8 mouse cellular contexts compared by ENCODE assay signal in genomic region chr2:72149059-72149458, GRCm38 (mm10).
DNase-seq lines count a peak whose midpoint lies in the region; ATAC-seq and TF ChIP-seq lines count a peak whose summit lies in the region.

No protein-coding gene starts in this region.

- H3K4me2 ChIP-seq in midbrain, embryonic 11.5 days: no peak overlapping the region
- H3K4me2 ChIP-seq in midbrain, embryonic 15.5 days: no peak overlapping the region
- no peak overlapping the region for H3K4me2 ChIP-seq in limb, embryonic 14.5 days (replicated peaks; ENCODE audit: low read depth, low read length, severe bottlenecking)

- no peak for TF ChIP-seq POLR2A in limb, embryonic 14.5 days (IDR thresholded peaks at IDR 0.05; ENCODE audit: borderline replicate concordance, extremely low read depth, insufficient read depth, insufficient read length)

- WGBS in midbrain, embryonic 11.5 days: 28% methylated on average over 4 of the region's 4 CpGs
- WGBS in midbrain, embryonic 15.5 days: 25% methylated on average over 4 of the region's 4 CpGs
- WGBS in limb, embryonic 14.5 days: 29% methylated on average over 4 of the region's 4 CpGs

- no peak overlapping the region for H3K4me3 ChIP-seq in midbrain, embryonic 11.5 days (ENCODE audit: low read depth, low read length)
- no peak overlapping the region for H3K4me3 ChIP-seq in midbrain, embryonic 15.5 days
- H3K4me3 ChIP-seq in limb, embryonic 14.5 days (replicated peaks; ENCODE audit: low read length): no peak overlapping the region

- peak; percentile 81 for DNase-seq in CD4-positive, CD25-positive, alpha-beta regulatory T cell, adult 2 months (ENCODE audit: low read depth, low spot score)
- DNase-seq in midbrain, embryonic 11.5 days (ENCODE audit: low spot score, missing footprints): peak; percentile 96
- DNase-seq in cerebellum, adult 9-10 months: peak; percentile 70
- DNase-seq in heart, postnatal 4 days: peak; percentile 83
- DNase-seq in limb, embryonic 14.5 days (ENCODE audit: low spot score): peak; percentile 85
- peak; percentile 21 for DNase-seq in skeletal muscle tissue, adult 2 months (ENCODE audit: low read depth, low spot score)

- no peak overlapping the region for H3K27ac ChIP-seq in midbrain, embryonic 11.5 days (ENCODE audit: low read depth, low read length)
- H3K27ac ChIP-seq in midbrain, embryonic 15.5 days: no peak overlapping the region
- H3K27ac ChIP-seq in limb, embryonic 14.5 days (replicated peaks; ENCODE audit: low read depth, low read length): no peak overlapping the region

- ATAC-seq in CD4-positive, CD25-positive, alpha-beta regulatory T cell, adult 4 months: no peak
- no peak for ATAC-seq in midbrain, embryonic 11.5 days (ENCODE audit: low FRiP score)
- no peak for ATAC-seq in midbrain, embryonic 15.5 days (replicated peaks)
- no peak for ATAC-seq in limb, embryonic 14.5 days (ENCODE audit: low FRiP score, low read depth)

- H3K9me3 ChIP-seq in midbrain, embryonic 11.5 days (ENCODE audit: control insufficient read depth, low read length): no peaks in the 10 kb centered on the region
- no peaks in the 10 kb centered on the region for H3K9me3 ChIP-seq in midbrain, embryonic 15.5 days
- H3K9me3 ChIP-seq in limb, embryonic 14.5 days (ENCODE audit: control insufficient read depth, low read length): no peaks in the 10 kb centered on the region

- no peaks in the 10 kb centered on the region for H3K27me3 ChIP-seq in midbrain, embryonic 11.5 days (ENCODE audit: control insufficient read depth, insufficient read depth, low read length)
- no peaks in the 10 kb centered on the region for H3K27me3 ChIP-seq in midbrain, embryonic 15.5 days (replicated peaks)
- no peaks in the 10 kb centered on the region for H3K27me3 ChIP-seq in limb, embryonic 14.5 days (ENCODE audit: control insufficient read depth, insufficient read depth, low read length)

- no peak overlapping the region for H3K9ac ChIP-seq in midbrain, embryonic 11.5 days (ENCODE audit: low read length)
- H3K9ac ChIP-seq in midbrain, embryonic 15.5 days: no peak overlapping the region
- H3K9ac ChIP-seq in limb, embryonic 14.5 days (ENCODE audit: low read depth, low read length, severe bottlenecking): no peak overlapping the region

- 0 out of 2 replicates have a peak, but pooled peaks cover 3% of the 10 kb centered on the region for H3K4me1 ChIP-seq in midbrain, embryonic 11.5 days (ENCODE audit: control insufficient read depth, insufficient read depth, low read length)
- peaks cover 3% of the 10 kb centered on the region; the same call in 1 of the 2 replicates for H3K4me1 ChIP-seq in midbrain, embryonic 15.5 days
- peaks cover 19% of the 10 kb centered on the region for H3K4me1 ChIP-seq in limb, embryonic 14.5 days (ENCODE audit: control insufficient read depth, insufficient read depth, low read length)

- no peaks in the 10 kb centered on the region for H3K36me3 ChIP-seq in midbrain, embryonic 11.5 days (ENCODE audit: control insufficient read depth, insufficient read depth, low read length)
- no peaks in the 10 kb centered on the region for H3K36me3 ChIP-seq in midbrain, embryonic 15.5 days (replicated peaks)
- H3K36me3 ChIP-seq in limb, embryonic 14.5 days (ENCODE audit: control insufficient read depth, insufficient read depth, low read length): no peaks in the 10 kb centered on the region

Comparison
In these comparisons a context has a peak if more than half of its experiments do, and no peak if none do; other contexts are left out.
1. DNase-seq: peak in every context shown above with its lines; median percentile 96 in midbrain, embryonic 11.5 days; 85 in limb, embryonic 14.5 days; 83 in heart, postnatal 4 days; 81 in CD4-positive, CD25-positive, alpha-beta regulatory T cell, adult 2 months; 70 in cerebellum, adult 9-10 months; 21 in skeletal muscle tissue, adult 2 months.